Mouse (Mus musculus) MEL (cell line): ENCODE data around the gene Eid1. TPM values are rescaled to one million over a fixed set of nuclear protein-coding genes. Genes with fewer than 3 reads are reported as not detected.

Experiments
- DNase-seq: peaks from one replicate; pipeline ENCODE4 v3.0.0; 2011; ENCODE audit warnings: low read depth, low spot score
- H3K27ac ChIP-seq: 2 replicates; pipeline ENCODE4 v1.5.1; 2012; ENCODE audit warnings: low read depth, mild to moderate bottlenecking, control low read depth, low read length, moderate library complexity; ENCODE audit not compliant: control insufficient read depth
- H3K27me3 ChIP-seq, 2 experiments: fragments of 150-350 bp in 1 of 2; sonication (generic) in 1 of 2; 2 replicates each; pipeline ENCODE4 v1.6.1; 2012; ENCODE audit warnings: low read length in 2 of 2, mild to moderate bottlenecking in 2 of 2, improper control_type of control experiment in 1 of 2, moderate library complexity in 1 of 2; ENCODE audit not compliant: insufficient read depth in 2 of 2, control insufficient read depth in 1 of 2
- H3K36me3 ChIP-seq, 2 experiments: 2 replicates each; pipeline ENCODE4 v1.6.1; 2012 to 2014; ENCODE audit warnings: low read length in 2 of 2, improper control_type of control experiment in 1 of 2, inconsistent platforms in 1 of 2, mild to moderate bottlenecking in 1 of 2; ENCODE audit not compliant: insufficient read depth in 2 of 2, control insufficient read depth in 1 of 2
- H3K4me1 ChIP-seq, 2 experiments: fragments of 150-350 bp in 1 of 2; sonication (generic) in 1 of 2; 2 replicates each; pipeline ENCODE4 v1.6.1; 2012; ENCODE audit warnings: low read length in 2 of 2, improper control_type of control experiment in 1 of 2, mild to moderate bottlenecking in 1 of 2; ENCODE audit not compliant: insufficient read depth in 2 of 2, control insufficient read depth in 1 of 2
- H3K4me3 ChIP-seq, 2 experiments: fragments of 150-350 bp in 1 of 2; sonication (generic) in 1 of 2; 2 replicates each; pipeline ENCODE4 v1.5.1; 2012; ENCODE audit warnings: low read depth in 2 of 2, low read length in 2 of 2, mild to moderate bottlenecking in 2 of 2, moderate library complexity in 2 of 2, control low read depth in 1 of 2, improper control_type of control experiment in 1 of 2; ENCODE audit not compliant: control insufficient read depth in 1 of 2, insufficient read depth in 1 of 2
- H3K79me2 ChIP-seq: 2 replicates; pipeline ENCODE4 v1.6.1; 2012; ENCODE audit warnings: mild to moderate bottlenecking, low read length, moderate library complexity; ENCODE audit not compliant: control insufficient read depth, poor library complexity, insufficient read depth
- H3K9ac ChIP-seq: 2 replicates; pipeline ENCODE4 v1.6.1; 2012; ENCODE audit warnings: low read depth, mild to moderate bottlenecking, control low read depth, low read length, moderate library complexity; ENCODE audit not compliant: control insufficient read depth, poor library complexity, severe bottlenecking
- H3K9me3 ChIP-seq: fragments of 150-350 bp; sonication (generic); replicated peaks from 2 replicates; pipeline ENCODE4 v1.6.1; 2012; ENCODE audit warnings: mild to moderate bottlenecking, low read length, improper control_type of control experiment, moderate library complexity; ENCODE audit not compliant: insufficient read depth
- BHLHE40 ChIP-seq: IDR thresholded peaks from 2 replicates; pipeline ENCODE4 v1.6.1; 2012; ENCODE audit warnings: low read depth, mild to moderate bottlenecking, inconsistent platforms, low read length, improper control_type of control experiment, borderline replicate concordance
- E2F4 ChIP-seq: IDR thresholded peaks from 2 replicates; pipeline ENCODE4 v1.6.1; 2011; ENCODE audit warnings: low read depth, low read length, improper control_type of control experiment, borderline replicate concordance
- EP300 ChIP-seq, 2 experiments: IDR thresholded peaks; 2 replicates each; pipeline ENCODE4 v1.6.1; 2011; ENCODE audit warnings: improper control_type of control experiment in 2 of 2, low read length in 2 of 2, low read depth in 1 of 2, mild to moderate bottlenecking in 1 of 2
- ETS1 ChIP-seq: IDR thresholded peaks from 2 replicates; pipeline ENCODE4 v1.6.1; 2012; ENCODE audit warnings: low read depth, mild to moderate bottlenecking, inconsistent platforms, low read length, improper control_type of control experiment, moderate library complexity
- HCFC1 ChIP-seq: IDR thresholded peaks from 2 replicates; pipeline ENCODE4 v1.6.1; 2012; ENCODE audit warnings: low read depth, mild to moderate bottlenecking, inconsistent platforms, low read length, improper control_type of control experiment, moderate library complexity
- JUND ChIP-seq: IDR thresholded peaks from 2 replicates; pipeline ENCODE4 v1.6.1; 2011; ENCODE audit warnings: low read depth, mild to moderate bottlenecking, improper control_type of control experiment, low read length
- MAX ChIP-seq: IDR thresholded peaks from 2 replicates; pipeline ENCODE4 v1.6.1; 2011; ENCODE audit warnings: low read length, improper control_type of control experiment
- MAZ ChIP-seq: IDR thresholded peaks from 2 replicates; pipeline ENCODE4 v1.6.1; 2012; ENCODE audit warnings: low read depth, mild to moderate bottlenecking, inconsistent platforms, low read length, improper control_type of control experiment
- MXI1 ChIP-seq: IDR thresholded peaks from 2 replicates; pipeline ENCODE4 v1.6.1; 2011; ENCODE audit warnings: mild to moderate bottlenecking, low read depth, low read length, improper control_type of control experiment
- MYB ChIP-seq: IDR thresholded peaks from 2 replicates; pipeline ENCODE4 v1.6.1; 2011; ENCODE audit warnings: mild to moderate bottlenecking, low read depth, low read length, improper control_type of control experiment
- MYC ChIP-seq: IDR thresholded peaks from 2 replicates; pipeline ENCODE4 v1.6.1; 2011; ENCODE audit warnings: low read depth, mild to moderate bottlenecking, low read length, improper control_type of control experiment, moderate library complexity
- NELFE ChIP-seq: IDR thresholded peaks from 2 replicates; pipeline ENCODE4 v1.6.1; 2011; ENCODE audit warnings: low read depth, low read length, improper control_type of control experiment
- NRF1 ChIP-seq: IDR thresholded peaks from 2 replicates; pipeline ENCODE4 v1.6.1; 2014; ENCODE audit warnings: low read depth, mild to moderate bottlenecking, inconsistent platforms, low read length, improper control_type of control experiment, moderate library complexity; ENCODE audit not compliant: poor library complexity, insufficient read depth, severe bottlenecking
- POLR2A ChIP-seq, 2 experiments: IDR thresholded peaks; 2 replicates each; pipeline ENCODE4 v1.6.1; 2011 to 2012; ENCODE audit warnings: low read length in 2 of 2, mild to moderate bottlenecking in 2 of 2, control low read depth in 1 of 2, improper control_type of control experiment in 1 of 2, low read depth in 1 of 2, moderate library complexity in 1 of 2; ENCODE audit not compliant: control insufficient read depth in 1 of 2, insufficient read depth in 1 of 2, poor library complexity in 1 of 2
- POLR2AphosphoS2 ChIP-seq: IDR thresholded peaks from 2 replicates; pipeline ENCODE4 v1.6.1; 2011; ENCODE audit warnings: low read length, improper control_type of control experiment
- SIN3A ChIP-seq: IDR thresholded peaks from 2 replicates; pipeline ENCODE4 v1.6.1; 2012; ENCODE audit warnings: low read length, improper control_type of control experiment, inconsistent platforms
- TAL1 ChIP-seq: IDR thresholded peaks from 2 replicates; pipeline ENCODE4 v1.6.1; 2012; ENCODE audit warnings: mild to moderate bottlenecking, inconsistent platforms, low read length, moderate library complexity, mixed read lengths
- TBP ChIP-seq: IDR thresholded peaks from 2 replicates; pipeline ENCODE4 v1.8.0; 2011; ENCODE audit warnings: low read depth, low read length, improper control_type of control experiment
- TCF12 ChIP-seq: IDR thresholded peaks from 2 replicates; pipeline ENCODE4 v1.6.1; 2014; ENCODE audit warnings: low read depth, mild to moderate bottlenecking, inconsistent platforms, low read length, improper control_type of control experiment, moderate library complexity
- USF1 ChIP-seq: IDR thresholded peaks from 2 replicates; pipeline ENCODE4 v1.6.1; 2014; ENCODE audit warnings: low read depth, mild to moderate bottlenecking, inconsistent platforms, low read length, improper control_type of control experiment, moderate library complexity
- ZC3H11A ChIP-seq: IDR thresholded peaks from 2 replicates; pipeline ENCODE4 v1.6.1; 2012; ENCODE audit warnings: low read depth, mild to moderate bottlenecking, inconsistent platforms, low read length, improper control_type of control experiment
- ZMIZ1 ChIP-seq: IDR thresholded peaks from 2 replicates; pipeline ENCODE4 v1.6.1; 2012; ENCODE audit warnings: low read depth, mild to moderate bottlenecking, inconsistent platforms, low read length, improper control_type of control experiment, moderate library complexity
- ZNF384 ChIP-seq: IDR thresholded peaks from 2 replicates; pipeline ENCODE4 v1.6.1; 2012; ENCODE audit warnings: low read depth, mild to moderate bottlenecking, inconsistent platforms, low read length, improper control_type of control experiment
- polyA plus RNA-seq, 2 experiments: library from polyadenylated mRNA; stranded (reverse) in 1 of 2; unstranded in 1 of 2; fragments of >175 nt in 1 of 2; fragments of >200 nt in 1 of 2; gene quantifications; 2 replicates each; pipeline versions ENCODE4 v1.2.1 to v1.2.4; 2012; ENCODE audit warnings: low replicate concordance in 2 of 2, low read depth in 1 of 2; ENCODE audit not compliant: insufficient read length in 2 of 2, insufficient read depth in 1 of 2, missing spikeins in 1 of 2
- total RNA-seq: library from RNA; depleted of rRNA; stranded (reverse); fragments of 300-350 nt; gene quantifications from 2 replicates; pipeline ENCODE4 v1.2.3, GENCODE M21; 2012; rRNA removed

Eid1 gene
- total RNA-seq (16.4 and 16.6 TPM in 2 replicates), polyA plus RNA-seq (10 to 100 TPM in 1 of 2 experiments, not detected in 1; 33.9 TPM)

DNA sequence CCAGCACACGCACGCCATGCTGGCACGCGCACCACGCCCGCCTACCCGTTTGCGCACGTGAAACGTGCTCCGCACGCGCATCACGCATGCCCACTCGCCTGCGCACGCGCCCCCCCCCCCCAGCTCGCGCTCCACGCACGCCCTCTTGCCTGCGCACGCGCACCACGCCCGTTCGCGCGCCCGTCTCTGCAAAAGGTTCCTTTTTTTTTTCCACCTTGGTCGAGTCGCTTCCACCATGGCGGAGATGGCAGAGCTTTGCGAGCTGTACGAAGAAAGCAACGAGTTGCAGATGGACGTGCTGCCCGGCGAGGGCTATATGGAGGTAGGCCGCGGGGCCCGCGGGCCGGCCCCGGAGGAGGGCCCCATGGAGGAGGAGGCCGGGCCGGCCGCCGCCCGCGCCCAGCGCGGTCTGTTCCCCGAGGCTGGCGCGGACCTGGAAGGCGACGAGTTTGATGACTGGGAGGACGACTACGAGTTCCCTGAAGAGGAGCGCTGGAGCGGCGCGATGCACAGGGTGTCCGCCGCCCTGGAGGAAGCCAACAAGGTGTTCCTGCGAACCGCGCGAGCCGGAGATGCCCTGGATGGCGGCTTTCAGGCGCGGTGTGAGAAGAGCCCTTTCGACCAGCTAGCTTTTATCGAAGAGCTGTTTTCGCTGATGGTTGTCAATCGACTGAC, at the start of gene Eid1:
TSS of gene Eid1 (plus strand) at position 139 of the 675 bp plus-strand sequence.
- peaks cover 9% of the 10 kb centered on the region for H3K79me2 ChIP-seq
- peaks cover 0 to 15% of the 10 kb centered on the region in 2 experiments; a peak in 2 of 4 replicates for H3K36me3 ChIP-seq
- H3K9me3 ChIP-seq, result no peaks in the 10 kb centered on the region
- peak within 1 kb of the TSS; percentile 73 for H3K27ac ChIP-seq
- peak within 1 kb of the TSS; percentile 68 to 87 for H3K4me3 ChIP-seq
- H3K4me1 ChIP-seq, result peaks cover 5 to 12% of the 10 kb centered on the region in 2 experiments; a peak in 3 of 4 replicates
- peak; percentile 92 for DNase-seq
- TF ChIP-seq POLR2AphosphoS2 (peak; percentile 64; the same call in 1 of the 2 replicates), EP300 (IDR thresholded peaks at IDR 0.05; ENCODE audit: low read depth in 1 of 2, low read length in 2 of 2) (0 out of 4 replicates have a peak, but pooled peaks of 1 of the 2 experiments have one; percentile 10), TAL1 (no peak), SIN3A (peak; percentile 40), HCFC1 (peak; percentile 69), ZMIZ1 (0 out of 2 replicates have a peak, but pooled peaks have one; percentile 50), MYC (peak; percentile 77), JUND (no peak), MXI1 (peak; percentile 72), NELFE (peak; percentile 77; the same call in 1 of the 2 replicates), ZC3H11A (no peak), ETS1 (peak; percentile 47), ZNF384 (peak; percentile 83), E2F4 (no peak), POLR2A (IDR thresholded peaks at IDR 0.05; ENCODE audit: control insufficient read depth in 1 of 2, insufficient read depth in 1 of 2, low read depth in 1 of 2, low read length in 2 of 2, poor library complexity in 1 of 2) (peak; percentile 54 to 77; a peak in 2 of 4 replicates), MAX (peak; percentile 86), TCF12 (0 out of 2 replicates have a peak, but pooled peaks have one; percentile 27), TBP (0 out of 2 replicates have a peak, but pooled peaks have one; percentile 13), BHLHE40 (peak; percentile 96), USF1 (peak; percentile 66), MAZ (peak; percentile 58; the same call in 1 of the 2 replicates), MYB (no peak), NRF1 (peak; percentile 88)
- no peaks in the 10 kb centered on the region for H3K27me3 ChIP-seq
- peak within 1 kb of the TSS; percentile 91 for H3K9ac ChIP-seq
